Mouse (Mus musculus): ENCODE measurements around the gene Gm7029. TPM values are rescaled to one million over a fixed set of nuclear protein-coding genes. Genes with fewer than 3 reads are reported as not detected.
A peak's percentile ranks its signal among the peaks of the same experiment; 100 is the strongest.

Gm7029 gene
- total RNA-seq, 2 experiments from 2014 or later = not detected

DNA sequence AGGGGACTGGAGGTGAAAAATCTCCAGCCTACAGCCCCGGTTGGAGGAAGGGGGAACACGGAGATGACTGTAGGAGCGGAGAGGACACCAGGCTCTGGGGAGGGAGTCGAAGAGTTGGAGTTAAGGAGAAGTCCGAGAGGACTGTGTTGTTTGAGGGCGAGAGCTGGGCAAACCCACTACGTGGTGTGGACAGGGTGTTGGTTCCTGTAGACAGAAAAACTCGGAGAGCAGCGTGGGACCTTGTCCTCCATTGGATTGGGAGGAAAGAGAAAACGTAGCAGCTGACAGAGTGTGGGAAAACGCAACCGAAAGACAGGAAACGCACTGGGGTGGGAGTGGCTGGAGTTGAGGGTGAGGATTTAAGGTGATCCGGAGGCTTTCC, 36.2 kb downstream of the Gm7029 start:
- intact Hi-C loops (cut with DNase I) = no loop called here
- peak in 1 of 2 experiments; percentile 56 for DNase-seq (ENCODE audit: extremely low spot score in 1 of 2, low spot score in 2 of 2)

DNA sequence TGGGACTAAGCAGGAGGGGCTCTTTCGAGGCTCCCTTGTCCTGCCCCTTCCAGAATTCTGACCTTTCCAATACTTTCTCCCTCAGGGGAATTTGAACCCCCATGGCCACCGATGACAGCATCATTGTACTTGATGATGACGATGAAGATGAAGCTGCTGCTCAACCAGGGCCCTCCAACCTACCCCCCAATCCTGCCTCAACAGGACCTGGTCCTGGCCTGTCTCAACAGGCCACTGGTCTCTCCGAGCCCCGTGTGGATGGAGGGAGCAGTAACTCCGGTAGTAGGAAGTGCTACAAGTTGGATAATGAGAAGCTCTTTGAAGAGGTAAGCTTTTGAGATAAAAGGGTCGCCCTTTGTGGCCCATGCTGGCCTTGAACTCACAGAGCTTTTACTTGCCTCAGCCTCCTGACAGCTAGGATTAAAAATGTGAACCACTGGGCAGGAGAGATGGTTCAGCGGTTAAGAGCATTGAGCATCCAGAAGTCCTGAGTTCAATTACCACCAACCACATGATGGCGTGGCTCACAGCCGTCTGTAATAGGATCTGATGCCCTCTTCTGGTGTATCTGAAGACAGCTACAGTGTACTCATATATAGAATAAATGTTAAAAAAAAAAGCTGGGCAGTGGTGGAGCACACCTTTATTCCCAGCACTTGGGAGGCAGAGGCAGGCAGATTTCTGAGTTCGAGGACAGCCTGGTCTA, 36.9 kb downstream of the Gm7029 start:
- intact Hi-C loops (cut with DNase I) = no loop called here
- DNase-seq (ENCODE audit: extremely low spot score in 1 of 2, low spot score in 2 of 2) = no peak

GRCm38 (mm10) chr17:33911052-33911812, 37.6 kb downstream of the Gm7029 start:
- DNase-seq (ENCODE audit: extremely low spot score in 1 of 2, low spot score in 2 of 2) = peak in 1 of 2 experiments; percentile 32
- intact Hi-C loops (cut with DNase I) = no loop called here

DNA sequence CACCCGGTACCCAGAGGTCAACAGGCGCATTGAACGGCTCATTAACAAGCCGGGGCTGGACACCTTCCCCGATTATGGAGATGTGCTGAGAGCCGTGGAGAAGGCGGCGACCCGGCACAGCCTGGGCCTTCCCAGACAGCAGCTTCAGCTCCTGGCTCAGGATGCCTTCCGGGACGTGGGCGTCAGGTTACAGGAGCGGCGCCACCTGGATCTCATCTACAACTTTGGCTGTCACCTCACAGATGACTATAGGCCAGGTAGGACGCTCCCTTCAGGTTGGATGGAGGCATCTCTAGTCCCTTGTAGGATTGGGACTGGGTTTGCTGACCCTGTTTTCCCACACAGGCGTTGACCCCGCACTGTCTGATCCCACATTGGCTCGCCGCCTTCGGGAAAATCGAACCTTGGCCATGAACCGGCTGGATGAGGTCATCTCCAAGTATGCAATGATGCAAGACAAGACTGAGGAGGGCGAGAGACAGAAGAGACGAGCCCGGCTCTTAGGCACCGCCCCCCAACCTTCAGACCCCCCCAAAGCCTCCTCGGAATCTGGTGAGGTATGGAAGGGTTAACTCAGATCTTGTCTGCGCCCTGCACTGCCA, 38.3 kb downstream of the Gm7029 start:
- intact Hi-C loops (cut with DNase I) = no loop called here
- DNase-seq (ENCODE audit: extremely low spot score in 1 of 2, low spot score in 2 of 2) = peak in 1 of 2 experiments; percentile 45

DNA sequence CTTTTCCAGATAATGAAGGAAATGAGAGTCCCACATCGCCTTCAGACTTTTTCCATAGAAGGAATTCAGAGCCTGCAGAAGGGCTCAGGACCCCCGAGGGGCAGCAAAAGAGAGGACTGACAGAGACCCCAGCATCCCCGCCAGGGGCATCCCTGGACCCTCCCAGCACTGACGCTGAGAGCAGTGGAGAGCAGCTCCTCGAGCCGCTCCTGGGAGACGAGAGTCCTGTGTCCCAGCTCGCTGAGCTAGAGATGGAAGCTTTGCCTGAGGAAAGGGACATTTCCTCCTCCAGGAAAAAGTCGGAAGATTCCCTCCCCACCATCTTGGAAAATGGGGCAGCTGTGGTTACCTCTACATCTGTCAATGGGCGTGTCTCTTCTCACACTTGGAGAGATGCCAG, 39.6 kb downstream of the Gm7029 start:
- intact Hi-C loops (cut with DNase I) = no loop called here
- DNase-seq (ENCODE audit: extremely low spot score in 1 of 2, low spot score in 2 of 2) = no peak

DNA sequence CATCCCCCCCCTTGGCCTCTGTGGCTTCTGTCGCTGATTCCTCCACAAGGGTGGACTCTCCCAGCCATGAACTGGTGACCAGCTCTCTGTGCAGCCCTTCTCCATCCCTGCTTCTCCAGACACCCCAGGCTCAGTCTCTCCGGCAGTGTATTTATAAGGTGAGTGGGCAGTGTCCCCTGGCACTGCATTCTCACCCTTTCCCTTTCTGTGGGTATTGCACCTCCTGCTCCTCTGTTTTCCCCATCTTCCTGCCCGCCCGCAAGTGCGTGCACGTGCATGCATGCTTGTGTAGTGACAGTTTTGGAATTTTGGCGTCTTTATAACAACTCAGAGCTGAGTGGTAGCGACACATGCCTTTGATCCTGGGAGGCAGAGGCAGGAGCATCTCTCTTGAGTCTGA, 40.3 kb downstream of the Gm7029 start:
- no peak for DNase-seq (ENCODE audit: extremely low spot score in 1 of 2, low spot score in 2 of 2)
- intact Hi-C loops (cut with DNase I) = no loop called here

- DNase-seq (ENCODE audit: extremely low spot score in 1 of 2, low spot score in 2 of 2) = no peak
- intact Hi-C loops (cut with DNase I) = no loop called here
Measured at GRCm38 (mm10) chr17:33914969-33915391, 41.3 kb downstream of the Gm7029 start.

DNA sequence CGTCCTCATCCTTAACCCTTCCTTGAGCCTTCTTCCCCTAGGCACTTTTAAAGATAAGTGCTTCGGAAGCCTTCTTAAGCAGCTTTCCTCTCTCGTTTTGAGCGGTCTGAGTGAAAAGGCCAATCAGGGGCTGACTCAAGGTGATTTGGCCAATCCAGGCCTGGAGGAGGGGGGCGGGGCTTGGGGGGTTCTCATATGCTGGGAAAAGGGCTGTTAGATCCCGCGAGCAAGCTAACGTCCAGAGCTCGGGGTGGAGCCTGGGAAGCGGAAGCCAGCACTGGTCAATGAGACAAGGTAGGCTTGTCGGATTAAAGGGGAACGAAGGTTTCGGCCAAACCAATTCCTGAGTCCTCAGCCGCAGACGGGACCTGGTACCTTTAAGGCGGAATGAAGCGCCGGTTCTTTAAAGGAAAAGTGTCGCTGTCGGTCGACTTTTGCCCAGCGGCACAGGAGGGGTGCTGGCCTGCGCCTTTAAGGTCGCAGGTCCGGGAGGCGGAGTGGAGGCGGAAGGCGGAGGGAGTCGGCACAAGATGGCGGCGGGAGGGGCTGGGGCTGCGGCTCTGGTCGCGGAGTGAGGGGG, 42.1 kb downstream of the Gm7029 start, which contains the start of the genes Tapbp and Zbtb22:
Gene Tapbp (plus strand): TSS at position 229 of the 580 bp plus-strand sequence.
Gene Zbtb22 (plus strand): TSS at position 234 of the 580 bp plus-strand sequence.
- intact Hi-C loops (cut with DNase I) = no loop called here

DNA sequence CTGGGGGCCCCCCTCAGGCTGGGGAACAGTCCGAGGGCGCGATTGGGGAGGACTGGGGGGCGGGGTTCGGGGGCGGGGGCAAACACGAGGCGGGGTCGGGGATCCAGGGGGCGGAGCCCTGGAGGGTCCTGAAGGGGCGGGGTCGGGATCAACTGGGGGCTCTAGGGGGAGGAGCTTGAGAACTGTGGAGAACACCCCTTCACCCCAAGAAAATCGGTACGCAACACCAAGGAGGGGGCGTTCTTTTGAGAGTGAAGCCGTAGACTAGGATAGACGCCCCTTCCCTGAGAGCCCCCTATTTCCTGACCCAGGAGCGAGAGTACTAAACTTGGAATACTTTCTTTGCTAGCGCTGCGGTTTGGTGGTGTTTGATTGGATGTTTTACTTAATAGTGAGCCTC, 42.7 kb downstream of the Gm7029 start:
- no peak for DNase-seq (ENCODE audit: extremely low spot score in 1 of 2, low spot score in 2 of 2)
- intact Hi-C loops (cut with DNase I) = no loop called here

More for the DNA sequence above, 42.1 kb downstream of the Gm7029 start, which contains the start of the genes Tapbp and Zbtb22:
- DNase-seq (ENCODE audit: extremely low spot score in 1 of 2, low spot score in 2 of 2) = peak; percentile 96 to 98

GRCm38 (mm10) chr17:33916847-33917655, 43.4 kb downstream of the Gm7029 start:
- DNase-seq (ENCODE audit: extremely low spot score in 1 of 2, low spot score in 2 of 2) = no peak
- intact Hi-C loops (cut with DNase I) = no loop called here

GRCm38 (mm10) chr17:33917656-33918292, 44.1 kb downstream of the Gm7029 start:
- no peak for DNase-seq (ENCODE audit: extremely low spot score in 1 of 2, low spot score in 2 of 2)
- intact Hi-C loops (cut with DNase I) = no loop called here

- intact Hi-C loops (cut with DNase I) = no loop called here
- DNase-seq (ENCODE audit: extremely low spot score in 1 of 2, low spot score in 2 of 2) = no peak
Measured at GRCm38 (mm10) chr17:33918293-33919203, 44.9 kb downstream of the Gm7029 start.

DNA sequence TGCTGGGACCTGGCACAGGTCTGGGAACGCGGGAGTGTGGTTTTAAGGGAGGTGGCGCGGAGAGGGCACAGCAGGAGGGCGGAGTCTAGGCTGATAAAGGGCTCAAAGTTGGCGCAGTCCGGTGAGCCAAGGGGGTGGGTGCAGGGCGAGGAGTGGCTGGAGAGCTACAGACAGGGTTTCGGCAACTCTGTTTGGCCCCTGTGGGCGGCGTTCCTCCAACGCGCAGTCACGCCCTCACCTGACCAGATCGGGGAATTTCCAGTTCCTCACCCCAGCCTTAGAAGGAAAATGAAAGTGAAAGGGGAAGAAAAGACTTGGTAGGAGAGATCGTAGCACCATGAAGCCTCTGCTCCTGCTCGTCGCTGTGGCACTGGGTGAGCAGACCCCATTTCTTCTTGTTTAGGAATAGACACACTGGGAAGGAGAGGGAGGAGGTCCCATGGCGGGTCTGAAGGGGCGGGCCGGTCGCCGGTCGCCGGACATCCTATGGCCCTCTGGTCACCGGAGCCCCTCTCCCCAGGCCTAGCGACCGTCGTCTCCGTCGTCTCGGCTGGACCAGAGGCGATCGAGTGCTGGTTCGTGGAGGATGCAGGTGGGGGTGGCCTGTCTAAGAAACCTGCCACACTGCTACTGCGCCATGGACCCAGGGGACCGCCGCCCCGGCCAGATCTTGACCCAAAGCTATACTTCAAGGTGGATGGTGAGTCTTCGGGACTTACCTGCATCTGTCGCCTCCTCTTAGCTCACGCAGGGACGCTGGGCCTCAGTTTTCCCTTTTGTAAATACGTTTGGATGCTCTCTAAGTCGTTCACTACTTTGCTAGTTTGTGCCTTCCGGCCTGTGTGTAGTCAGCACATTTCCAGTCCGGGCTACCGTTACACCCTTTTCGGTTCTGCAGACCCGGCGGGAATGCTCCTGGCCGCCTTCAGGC, 46.0 kb downstream of the Gm7029 start:
- intact Hi-C loops (cut with DNase I) = no loop called here
- peak in 1 of 2 experiments; percentile 77 for DNase-seq (ENCODE audit: extremely low spot score in 1 of 2, low spot score in 2 of 2)

DNA sequence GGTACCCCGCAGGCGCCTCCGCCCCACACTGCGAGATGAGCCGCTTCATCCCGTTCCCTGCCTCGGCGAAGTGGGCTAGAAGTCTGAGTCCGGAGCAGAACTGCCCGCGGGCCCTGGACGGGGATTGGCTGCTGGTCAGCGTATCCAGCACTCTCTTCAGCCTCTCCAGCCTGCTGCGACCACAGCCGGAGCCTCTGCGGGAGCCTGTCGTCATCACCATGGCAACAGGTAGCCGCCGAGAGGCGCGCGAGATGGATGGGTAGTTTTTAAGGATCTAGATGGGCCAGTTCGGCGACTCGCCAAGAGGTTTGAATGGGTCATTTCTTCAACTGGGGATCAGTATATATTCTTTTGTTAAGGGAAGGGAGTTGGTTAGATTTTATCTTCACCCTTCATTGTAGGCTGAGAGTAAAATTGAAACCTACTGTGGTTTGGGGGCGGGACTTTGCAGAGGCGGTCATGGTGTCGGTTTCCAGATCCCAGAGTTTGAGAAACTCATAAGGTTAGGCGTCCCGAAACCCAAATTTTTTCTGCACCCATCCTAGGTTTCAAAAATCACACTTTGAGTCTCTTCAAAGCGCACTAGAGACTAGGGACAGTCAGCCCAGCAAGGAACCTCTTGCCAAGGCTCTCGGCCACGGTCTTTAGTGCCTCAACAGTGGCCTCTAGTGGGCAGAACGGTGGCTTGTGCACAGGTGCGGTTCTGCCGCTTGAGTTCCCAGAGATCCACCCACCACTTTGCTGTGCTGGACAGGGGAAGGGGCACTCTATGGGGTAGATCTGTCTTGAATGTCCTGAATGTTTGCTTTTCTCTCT, 46.9 kb downstream of the Gm7029 start:
- peak in 1 of 2 experiments; percentile 89 for DNase-seq (ENCODE audit: extremely low spot score in 1 of 2, low spot score in 2 of 2)
- intact Hi-C loops (cut with DNase I) = no loop called here

GRCm38 (mm10) chr17:33921361-33921760, 47.7 kb downstream of the Gm7029 start:
- intact Hi-C loops (cut with DNase I) = no loop called here

More at GRCm38 (mm10) chr17:33921361-33921760, 47.7 kb downstream of the Gm7029 start:
- no peak for DNase-seq (ENCODE audit: extremely low spot score in 1 of 2, low spot score in 2 of 2)

All from left cerebral cortex, postnatal 10 days (tissue).